Mouse (Mus musculus) ES-E14 (cell line): ENCODE measurements at regions not wholly inside any gene's neighbourhood (a gene's known extent, or its start where the extent isn't known, plus 50 kb on each side); places are given as distances from the start of the nearest gene placed in this dataset.

Source experiments
- DNase-seq: peaks from one replicate; pipeline ENCODE4 v3.0.0-alpha.2; 2013; ENCODE audit warnings: low read depth, low spot score
- H3K27ac ChIP-seq: 2 replicates; pipeline ENCODE4 v1.5.1; 2012; ENCODE audit warnings: low read depth, mild to moderate bottlenecking, low read length, moderate library complexity, mixed read lengths; ENCODE audit not compliant: poor library complexity, insufficient read depth, severe bottlenecking
- H3K36me3 ChIP-seq: 2 replicates; pipeline ENCODE4 v1.6.1; 2012; ENCODE audit warnings: mild to moderate bottlenecking, low read length, moderate library complexity, mixed read lengths; ENCODE audit not compliant: control insufficient read depth, poor library complexity, insufficient read depth, severe bottlenecking
- H3K4me1 ChIP-seq, 2 experiments: fragments of 150-350 bp in 1 of 2; sonication (generic) in 1 of 2; 2 replicates each; pipeline ENCODE4 v1.6.1; 2012; ENCODE audit warnings: low read length in 2 of 2, mild to moderate bottlenecking in 1 of 2, mixed read lengths in 1 of 2; ENCODE audit not compliant: control insufficient read depth in 2 of 2, insufficient read depth in 2 of 2, poor library complexity in 1 of 2
- H3K4me3 ChIP-seq, 2 experiments: fragments of 150-350 bp in 1 of 2; sonication (generic) in 1 of 2; 2 replicates each; pipeline ENCODE4 v1.5.1; 2012; ENCODE audit warnings: low read length in 2 of 2, low read depth in 1 of 2, mild to moderate bottlenecking in 1 of 2, mixed read lengths in 1 of 2; ENCODE audit not compliant: insufficient read depth in 1 of 2, poor library complexity in 1 of 2, severe bottlenecking in 1 of 2
- H3K9ac ChIP-seq: 2 replicates; pipeline ENCODE4 v1.6.1; 2012; ENCODE audit warnings: low read depth, mild to moderate bottlenecking, low read length, mixed read lengths; ENCODE audit not compliant: poor library complexity, insufficient read depth, severe bottlenecking
- H3K9me3 ChIP-seq: fragments of 150-350 bp; sonication (generic); 2 replicates; pipeline ENCODE4 v1.6.1; 2012; ENCODE audit warnings: low read depth, mild to moderate bottlenecking, low read length; ENCODE audit not compliant: control insufficient read depth, insufficient read depth
- CHD2 ChIP-seq: IDR thresholded peaks from 2 replicates; pipeline ENCODE4 v1.6.1; 2014; ENCODE audit warnings: mild to moderate bottlenecking, low read depth, low read length, inconsistent platforms
- HCFC1 ChIP-seq: IDR thresholded peaks from 2 replicates; pipeline ENCODE4 v1.6.1; 2012; ENCODE audit warnings: low read length, inconsistent platforms, borderline replicate concordance; ENCODE audit not compliant: insufficient read depth
- MAFK ChIP-seq: IDR thresholded peaks from 2 replicates; pipeline ENCODE4 v1.6.1; 2014; ENCODE audit warnings: mild to moderate bottlenecking, low read depth, low read length, inconsistent platforms; ENCODE audit not compliant: insufficient read depth
- ZC3H11A ChIP-seq: IDR thresholded peaks from 2 replicates; pipeline ENCODE4 v1.6.1; 2012; ENCODE audit warnings: low read depth, mild to moderate bottlenecking, inconsistent platforms, low read length, borderline replicate concordance
- ZNF384 ChIP-seq: IDR thresholded peaks from 2 replicates; pipeline ENCODE4 v1.6.1; 2012; ENCODE audit warnings: low read depth, low read length, inconsistent platforms
- in situ Hi-C, 2 experiments: fragments of 600-800 bp; cut with MboI; formaldehyde crosslinking; loops; one replicate each; pipeline ENCODE4 v1.15.1; 2025; ENCODE audit warnings: low sequenced_read_pairs in 2 of 2, inconsistent platforms in 1 of 2; ENCODE audit not compliant: unreplicated experiment in 2 of 2

- peak; percentile 67 for DNase-seq
- Histone ChIP-seq H3K4me1 (peaks cover 11 to 21% of the 10 kb centered on the region in 2 experiments), H3K9me3 (no peaks in the 10 kb centered on the region), H3K9ac (no peak overlapping the region), H3K27ac (0 out of 2 replicates have a peak overlapping the region, but pooled peaks have one; percentile 33), H3K36me3 (no peaks in the 10 kb centered on the region), H3K4me3 (0 out of 4 replicates have a peak overlapping the region, but pooled peaks of 1 of the 2 experiments have one; percentile 19)
- TF ChIP-seq MAFK (no peak), CHD2 (no peak), HCFC1 (no peak)
- in situ Hi-C loops: no loop called here
These were observed 119.3 kb downstream of the Rpl14 start for GRCm38 (mm10) chr9:120690510-120690909.

DNA sequence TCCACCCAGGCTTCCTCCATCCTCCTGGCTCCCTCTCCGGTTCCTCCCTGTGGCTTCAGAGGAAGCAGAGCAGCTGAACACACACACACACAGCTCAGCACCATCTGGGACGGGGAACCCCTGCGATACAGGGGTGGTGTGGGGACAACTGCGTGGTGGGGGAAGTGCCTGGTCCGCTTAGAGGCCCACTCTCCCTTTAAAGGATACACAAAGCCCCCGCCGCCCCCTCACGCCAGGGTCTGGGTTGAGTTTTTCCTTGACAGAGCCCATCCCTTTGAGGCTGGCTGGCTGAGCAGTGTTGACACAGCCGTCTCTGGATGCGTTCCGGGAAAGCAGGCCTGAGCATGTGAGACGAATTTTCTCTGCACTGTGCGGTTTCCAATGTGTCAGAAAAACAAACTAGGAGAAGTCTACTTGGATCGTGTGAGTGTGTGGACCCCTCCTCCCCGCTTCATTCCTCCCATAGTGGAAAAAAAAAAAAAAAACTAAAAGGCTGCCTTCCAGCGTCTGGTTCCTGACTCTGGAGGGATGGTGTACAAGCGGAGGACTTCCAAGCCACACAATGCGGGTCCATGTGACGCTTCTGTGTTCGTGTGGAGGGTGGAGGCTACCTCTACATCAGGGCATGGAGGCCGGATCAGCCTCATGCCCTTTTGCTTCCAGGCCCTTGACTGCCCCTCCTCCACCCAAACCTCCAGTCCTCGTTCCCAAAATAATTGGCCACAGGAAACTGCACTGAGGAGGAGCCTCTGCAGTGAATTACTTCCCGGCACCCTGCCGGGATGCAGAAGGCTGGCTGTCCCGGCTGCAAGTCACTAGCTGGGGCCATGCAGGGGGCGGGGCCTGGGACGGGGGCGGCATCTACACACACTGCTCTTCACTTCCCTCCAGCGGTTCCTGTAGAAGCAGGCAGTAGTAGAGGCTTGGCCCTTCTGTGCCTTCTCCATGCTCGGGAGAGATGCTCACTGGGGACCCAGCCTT lies 120.0 kb downstream of the Rpl14 start:
- Histone ChIP-seq H3K27ac (peak overlapping the region; percentile 33; the same call in 1 of the 2 replicates), H3K9me3 (no peaks in the 10 kb centered on the region), H3K4me3 (peak overlapping the region; percentile 13 to 22; a peak in 2 of 4 replicates), H3K9ac (peak overlapping the region; percentile 12; the same call in 1 of the 2 replicates), H3K4me1 (peaks cover 7 to 22% of the 10 kb centered on the region in 2 experiments), H3K36me3 (no peaks in the 10 kb centered on the region)
- in situ Hi-C loops: no loop called here
- TF ChIP-seq ZNF384 (peak; percentile 52; the same call in 1 of the 2 replicates), ZC3H11A (no peak)
- DNase-seq: peak; percentile 92

DNA sequence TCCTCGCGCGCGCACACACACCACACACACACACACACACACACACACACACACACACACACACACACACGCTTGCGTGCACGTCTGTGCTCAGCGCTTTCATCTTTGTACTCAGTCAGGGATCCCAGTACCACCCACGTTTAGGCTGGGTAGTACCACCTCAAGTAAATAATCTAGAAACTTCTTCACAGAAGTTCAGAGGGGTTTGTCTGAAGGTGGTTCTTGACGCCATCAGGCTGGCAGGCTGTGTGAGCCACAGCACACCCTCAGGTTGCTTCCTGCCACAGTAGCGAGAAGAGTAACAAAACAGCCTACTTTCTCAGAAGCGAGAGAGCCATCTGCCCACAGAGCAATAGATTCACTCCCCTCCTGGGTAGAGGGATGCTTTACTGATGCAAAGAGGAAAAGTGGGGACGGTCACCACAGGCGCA lies 120.7 kb downstream of the Rpl14 start:
- no peak for DNase-seq
- in situ Hi-C loops: no loop called here
- no peak overlapping the region for H3K4me3 ChIP-seq
- no peak overlapping the region for H3K9ac ChIP-seq
- H3K36me3 ChIP-seq: no peaks in the 10 kb centered on the region
- peaks cover 7 to 19% of the 10 kb centered on the region in 2 experiments for H3K4me1 ChIP-seq
- H3K9me3 ChIP-seq: no peaks in the 10 kb centered on the region
- TF ChIP-seq HCFC1: no peak
- TF ChIP-seq MAFK: no peak
- TF ChIP-seq CHD2: no peak
- no peak for TF ChIP-seq ZNF384
- TF ChIP-seq ZC3H11A: no peak
- H3K27ac ChIP-seq: no peak overlapping the region

DNA sequence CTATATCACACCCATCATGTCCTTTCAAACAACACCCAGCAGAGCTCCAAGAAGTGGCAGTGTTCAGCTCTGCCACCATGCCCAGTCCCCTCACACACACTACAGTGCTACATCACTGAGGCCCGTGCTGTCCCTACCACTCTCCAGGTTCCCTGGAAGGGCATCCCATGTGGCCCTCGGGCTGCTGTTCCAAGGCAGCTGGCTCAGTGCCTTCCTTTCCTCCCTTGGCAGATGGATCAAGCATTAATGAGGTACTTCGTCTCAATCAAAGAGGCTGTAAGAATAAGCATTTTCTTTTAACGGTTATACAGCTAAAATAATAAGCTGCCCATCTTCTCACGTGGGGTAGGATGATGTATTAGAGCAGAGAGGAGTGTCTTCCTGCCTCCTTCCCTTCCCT lies 123.2 kb downstream of the Rpl14 start:
- Histone ChIP-seq H3K9me3 (no peaks in the 10 kb centered on the region), H3K9ac (no peak overlapping the region), H3K27ac (no peak overlapping the region), H3K36me3 (no peaks in the 10 kb centered on the region), H3K4me3 (no peak overlapping the region), H3K4me1 (peaks cover 7 to 19% of the 10 kb centered on the region in 2 experiments)
- no peak for DNase-seq
- TF ChIP-seq ZNF384 (no peak), HCFC1 (no peak), ZC3H11A (no peak), CHD2 (no peak), MAFK (no peak)
- in situ Hi-C loops: no loop called here
